Mouse (Mus musculus) limb, embryonic 14.5 days (tissue): Measurements from ENCODE around the gene Hist1h2bf. TPM values are rescaled to one million over a fixed set of nuclear protein-coding genes. Genes with fewer than 3 reads are reported as not detected.
"Not testable (repeated sequence)": the region's sequence is repeated elsewhere in the genome, so short reads cannot be mapped to it uniquely, and the experiment has no call there.

Source experiments
- ATAC-seq: fragments of 200-750 bp; cut with Nextera tagmentation; 2 replicates; pipeline ENCODE4 v1.8.0; 2017; ENCODE audit warnings: low read depth, moderate number of reproducible peaks, moderate TSS enrichment; ENCODE audit not compliant: low FRiP score
- DNase-seq: peaks from one replicate; pipeline ENCODE4 v3.0.0-alpha.2; 2015; ENCODE audit warnings: low spot score
- H3K27ac ChIP-seq: fragments of 300-500 bp; sonication (generic); replicated peaks from 2 replicates; pipeline ENCODE4 v1.5.1; 2014; ENCODE audit warnings: low read depth, mild to moderate bottlenecking, low read length, moderate library complexity, mixed read lengths
- H3K27me3 ChIP-seq: fragments of 300-500 bp; sonication (generic); 2 replicates; pipeline ENCODE4 v1.6.1; 2014; ENCODE audit warnings: low read length, mixed read lengths; ENCODE audit not compliant: control insufficient read depth, insufficient read depth
- H3K36me3 ChIP-seq: fragments of 300-500 bp; sonication (generic); 2 replicates; pipeline ENCODE4 v1.6.1; 2014; ENCODE audit warnings: mild to moderate bottlenecking, low read length, moderate library complexity, mixed read lengths; ENCODE audit not compliant: control insufficient read depth, insufficient read depth
- H3K4me1 ChIP-seq: fragments of 300-500 bp; sonication (generic); 2 replicates; pipeline ENCODE4 v1.6.1; 2014; ENCODE audit warnings: antibody characterized with exemption, low read length, mixed read lengths; ENCODE audit not compliant: control insufficient read depth, insufficient read depth
- H3K4me2 ChIP-seq: fragments of 300-500 bp; sonication (generic); replicated peaks from 2 replicates; pipeline ENCODE4 v1.6.1; 2014; ENCODE audit warnings: low read depth, mild to moderate bottlenecking, low read length, moderate library complexity; ENCODE audit not compliant: severe bottlenecking
- H3K4me3 ChIP-seq: fragments of 300-500 bp; sonication (generic); replicated peaks from 2 replicates; pipeline ENCODE4 v1.5.1; 2014; ENCODE audit warnings: low read length
- H3K9ac ChIP-seq: fragments of 300-500 bp; sonication (generic); 2 replicates; pipeline ENCODE4 v1.6.1; 2014; ENCODE audit warnings: mild to moderate bottlenecking, low read depth, low read length, moderate library complexity; ENCODE audit not compliant: severe bottlenecking
- H3K9me3 ChIP-seq: fragments of 300-500 bp; sonication (generic); 2 replicates; pipeline ENCODE4 v1.6.1; 2016; ENCODE audit warnings: low read length; ENCODE audit not compliant: control insufficient read depth
- POLR2A ChIP-seq: fragments of 200-500 bp; IDR thresholded peaks from 2 replicates; pipeline ENCODE4 v1.8.0; 2012; ENCODE audit warnings: inconsistent platforms, mild to moderate bottlenecking, moderate library complexity, borderline replicate concordance; ENCODE audit not compliant: insufficient read depth, insufficient read length; ENCODE audit errors: extremely low read depth
- WGBS: fragments of 180-500 bp; shearing (Covaris S2); extraction: QIAGEN DNeasy Blood & Tissue Kit; methylation state at CpG from one replicate; pipeline ENCODE4 v1.1.7; 2014; 5-methylcytosine and 5-hydroxymethylcytosine counted together
- polyA plus RNA-seq, 2 experiments: library from polyadenylated mRNA; depleted of rRNA in 1 of 2; stranded (reverse) in 1 of 2; unstranded in 1 of 2; fragments of >200 nt; fragmentation: Nextera tagmentation in 1 of 2; extraction: Ambion mirVana in 1 of 2; gene quantifications; 2 replicates each; pipeline versions ENCODE4 v1.2.1 to v1.2.3; 2012 to 2014

Gene Hist1h2bf
- polyA plus RNA-seq, 2 experiments, result 5.3 to 17.8 TPM

GRCm38 (mm10) chr13:23576906-23577639, 3.1 kb upstream of the Hist1h2bf start:
- peak overlapping the region; percentile 74 for H3K9ac ChIP-seq
- WGBS, result 41% methylated on average over 6 of the region's 6 CpGs
- no peaks in the 10 kb centered on the region for H3K36me3 ChIP-seq
- no peaks in the 10 kb centered on the region for H3K27me3 ChIP-seq
- ATAC-seq, result no peak
- peak overlapping the region; percentile 40 for H3K4me3 ChIP-seq
- no peak for DNase-seq
- no peak for TF ChIP-seq POLR2A
- peaks cover 25% of the 10 kb centered on the region for H3K4me1 ChIP-seq
- peak overlapping the region; percentile 87 for H3K27ac ChIP-seq
- peak overlapping the region; percentile 63 for H3K4me2 ChIP-seq
- no peaks in the 10 kb centered on the region for H3K9me3 ChIP-seq

GRCm38 (mm10) chr13:23576351-23576881, 2.4 kb upstream of the Hist1h2bf start:
- DNase-seq (no peak), ATAC-seq (no peak)
- Histone ChIP-seq H3K27me3 (no peaks in the 10 kb centered on the region), H3K9ac (peak overlapping the region; percentile 74), H3K9me3 (no peaks in the 10 kb centered on the region), H3K4me2 (peak overlapping the region; percentile 63), H3K4me3 (peak overlapping the region; percentile 40), H3K36me3 (no peaks in the 10 kb centered on the region), H3K27ac (peak overlapping the region; percentile 87), H3K4me1 (peaks cover 23% of the 10 kb centered on the region)
- 3% methylated on average over 7 of the region's 7 CpGs for WGBS
- TF ChIP-seq POLR2A, result peak; percentile 60; the same call in 1 of the 2 replicates

DNA sequence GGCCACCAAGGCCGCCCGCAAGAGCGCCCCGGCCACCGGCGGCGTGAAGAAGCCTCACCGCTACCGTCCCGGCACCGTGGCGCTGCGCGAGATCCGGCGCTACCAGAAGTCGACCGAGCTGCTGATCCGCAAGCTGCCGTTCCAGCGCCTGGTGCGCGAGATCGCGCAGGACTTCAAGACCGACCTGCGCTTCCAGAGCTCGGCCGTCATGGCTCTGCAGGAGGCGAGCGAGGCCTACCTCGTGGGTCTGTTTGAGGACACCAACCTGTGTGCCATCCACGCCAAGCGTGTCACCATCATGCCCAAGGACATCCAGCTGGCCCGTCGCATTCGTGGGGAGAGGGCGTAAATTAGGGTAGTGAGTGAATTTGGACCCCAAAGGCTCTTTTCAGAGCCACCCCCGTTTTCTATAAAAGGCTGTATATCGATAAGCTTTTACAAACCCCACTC, 1.9 kb upstream of the Hist1h2bf start:
- 1% methylated on average over 8 of the region's 40 CpGs for WGBS

DNA sequence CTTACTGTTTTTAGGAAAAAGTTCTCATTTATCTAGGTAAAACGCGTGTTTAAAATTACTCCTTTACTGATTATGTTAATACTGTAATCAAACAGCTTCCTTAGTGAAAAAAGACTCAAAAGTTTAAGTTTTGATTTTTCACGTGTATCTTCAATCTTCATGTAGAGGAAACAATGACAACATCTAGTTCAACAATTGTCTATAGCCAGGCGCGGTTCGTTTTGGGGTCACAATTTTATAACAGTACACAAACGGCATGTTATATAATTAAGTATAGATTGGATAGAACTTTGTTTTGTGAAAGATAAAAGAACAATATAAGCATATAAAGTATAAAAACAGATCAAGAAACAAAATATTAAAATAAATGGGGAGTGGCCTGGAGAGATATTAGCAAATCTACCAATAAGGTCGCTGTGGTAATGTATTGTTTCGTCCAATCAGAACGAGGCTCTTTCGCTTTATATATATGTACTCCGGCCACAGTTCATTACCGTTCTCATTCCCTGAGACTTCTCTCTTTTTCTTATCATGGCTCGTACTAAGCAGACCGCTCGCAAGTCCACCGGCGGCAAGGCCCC, 1.4 kb upstream of the Hist1h2bf start, which contains the start of gene Hist1h3d:
Gene Hist1h3d, plus strand, starts transcription at position 493 of the 581 bp plus-strand sequence.
- peak within 1 kb of the TSS; percentile 74 for H3K9ac ChIP-seq
- H3K4me1 ChIP-seq, result peaks cover 19% of the 10 kb centered on the region
- H3K4me2 ChIP-seq, result peak within 1 kb of the TSS; percentile 63
- H3K9me3 ChIP-seq, result no peaks in the 10 kb centered on the region
- TF ChIP-seq POLR2A, result no peak
- WGBS, result under 1% methylated on average over 18 of the region's 18 CpGs
- peak within 1 kb of the TSS; percentile 40 for H3K4me3 ChIP-seq
- ATAC-seq (peak; percentile 72), DNase-seq (peak; percentile 98)
- H3K27ac ChIP-seq, result peak within 1 kb of the TSS; percentile 87
- H3K27me3 ChIP-seq, result no peaks in the 10 kb centered on the region
- no peaks in the 10 kb centered on the region for H3K36me3 ChIP-seq

More for the DNA sequence above, 1.9 kb upstream of the Hist1h2bf start:
- peak overlapping the region; percentile 40 for H3K4me3 ChIP-seq
- not testable (repeated sequence) for H3K9me3 ChIP-seq, DNase-seq, H3K27me3 ChIP-seq, H3K36me3 ChIP-seq, ATAC-seq
- H3K4me1 ChIP-seq, result peaks cover 21% of the 10 kb centered on the region
- peak overlapping the region; percentile 63 for H3K4me2 ChIP-seq
- H3K9ac ChIP-seq, result peak overlapping the region; percentile 74
- peak overlapping the region; percentile 87 for H3K27ac ChIP-seq

GRCm38 (mm10) chr13:23574546-23575170, 662 bp upstream of the Hist1h2bf start:
- not testable (repeated sequence) for ATAC-seq
- H3K9ac ChIP-seq, result peak overlapping the region; percentile 58
- 0 out of 2 replicates have a peak, but pooled peaks have one; percentile 55 for TF ChIP-seq POLR2A

GRCm38 (mm10) chr13:23573034-23573897, 730 bp downstream of the Hist1h2bf start:
- not testable (repeated sequence) for H3K27me3 ChIP-seq, DNase-seq, ATAC-seq, H3K9me3 ChIP-seq, H3K36me3 ChIP-seq
- Histone ChIP-seq H3K4me1 (peaks cover 21% of the 10 kb centered on the region), H3K4me2 (peak overlapping the region; percentile 56), H3K9ac (peak overlapping the region; percentile 57), H3K4me3 (peak overlapping the region; percentile 40), H3K27ac (peak overlapping the region; percentile 93)
- WGBS, result 7% methylated on average over 18 of the region's 20 CpGs

More at GRCm38 (mm10) chr13:23574546-23575170, 662 bp upstream of the Hist1h2bf start:
- not testable (repeated sequence) for H3K27me3 ChIP-seq, DNase-seq, H3K9me3 ChIP-seq, H3K36me3 ChIP-seq
- Histone ChIP-seq H3K4me1 (peaks cover 21% of the 10 kb centered on the region), H3K4me3 (peak overlapping the region; percentile 40), H3K27ac (peak overlapping the region; percentile 93), H3K4me2 (peak overlapping the region; percentile 63)
- WGBS, result under 1% methylated on average over 5 of the region's 39 CpGs
